Mouse (Mus musculus): ENCODE measurements at regions not wholly inside any gene's neighbourhood (a gene's known extent, or its start where the extent isn't known, plus 50 kb on each side); places are given as distances from the start of the nearest gene placed in this dataset.

GRCm38 (mm10) chr3:148418067-148418466 lies 572.3 kb downstream of the Adgrl2 start:
- TF ChIP-seq CTCF (IDR thresholded peaks at IDR 0.05; ENCODE audit: extremely low read depth, insufficient read depth, low read length) (no peak), POLR2A (IDR thresholded peaks at IDR 0.05; ENCODE audit: extremely low read depth, insufficient read depth, low read length) (no peak)
